Mouse (Mus musculus): ENCODE results near the gene Bend6. TPM values are rescaled to one million over a fixed set of nuclear protein-coding genes. Genes with fewer than 3 reads are reported as not detected.
A peak's percentile ranks its signal among the peaks of the same experiment; 100 is the strongest.
"Not testable (repeated sequence)": the region's sequence is repeated elsewhere in the genome, so short reads cannot be mapped to it uniquely, and the experiment has no call there.

Bend6 gene
- polyA plus RNA-seq, 1 experiment from 2014 or later: 2.0 TPM

DNA sequence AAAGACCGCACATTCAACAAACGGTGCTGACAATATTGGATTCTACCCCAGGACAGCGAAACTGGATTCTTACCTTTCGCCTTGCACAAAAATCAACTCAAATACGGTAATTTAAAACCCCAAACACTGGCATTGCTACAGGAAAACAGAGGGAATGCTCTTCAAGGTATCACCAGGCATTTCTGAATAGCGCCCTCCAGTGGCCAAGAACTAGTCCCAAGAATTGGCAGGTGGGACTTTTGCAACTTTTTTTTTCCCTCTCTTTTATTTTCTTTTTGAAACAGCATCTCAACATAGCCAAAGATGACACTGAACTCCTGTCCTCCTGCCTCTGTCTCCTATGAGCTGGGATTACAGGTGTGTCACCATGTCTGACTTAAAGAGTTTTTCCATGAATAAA lies 31.9 kb downstream of the Bend6 start:
- no peaks in the 10 kb centered on the region for H3K9me3 ChIP-seq (replicated peaks)
- 40% methylated on average over 6 of the region's 6 CpGs for WGBS
- no peak overlapping the region for H3K9ac ChIP-seq
- H3K27ac ChIP-seq (replicated peaks): no peak overlapping the region
- H3K4me1 ChIP-seq: no peaks in the 10 kb centered on the region
- H3K27me3 ChIP-seq: no peaks in the 10 kb centered on the region
- no peak overlapping the region for H3K4me3 ChIP-seq (replicated peaks)
- no peaks in the 10 kb centered on the region for H3K36me3 ChIP-seq
- ATAC-seq (ENCODE audit: insufficient number of reproducible peaks, low FRiP score, low TSS enrichment, low read depth): no peak
- no peak overlapping the region for H3K4me2 ChIP-seq (replicated peaks)

DNA sequence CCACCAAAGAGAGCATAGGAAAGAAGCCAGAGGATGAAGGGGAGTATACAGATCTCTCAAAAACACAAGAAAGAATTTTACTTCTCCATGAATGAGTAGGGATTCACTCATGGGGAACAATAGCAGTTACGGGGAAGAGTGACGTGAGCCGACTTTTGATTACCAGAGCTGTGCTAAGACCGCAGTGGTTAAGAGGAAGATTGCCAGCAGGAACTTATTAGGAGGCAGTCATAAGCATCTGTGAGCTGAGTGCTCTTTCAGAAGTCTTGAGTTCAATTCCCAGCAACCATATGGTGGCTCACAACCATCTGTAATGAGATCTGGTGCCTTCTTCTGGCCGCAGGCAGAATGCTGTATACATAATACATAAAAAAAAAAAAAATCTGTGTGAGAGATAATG lies 34.1 kb downstream of the Bend6 start:
- Histone ChIP-seq H3K4me2 (replicated peaks) (no peak overlapping the region), H3K27me3 (no peaks in the 10 kb centered on the region), H3K9me3 (replicated peaks) (no peaks in the 10 kb centered on the region), H3K4me1 (no peaks in the 10 kb centered on the region), H3K27ac (replicated peaks) (no peak overlapping the region), H3K4me3 (replicated peaks) (no peak overlapping the region), H3K9ac (no peak overlapping the region), H3K36me3 (no peaks in the 10 kb centered on the region)
- WGBS: 65% methylated on average over 5 of the region's 5 CpGs
- no peak for ATAC-seq (ENCODE audit: insufficient number of reproducible peaks, low FRiP score, low TSS enrichment, low read depth)

DNA sequence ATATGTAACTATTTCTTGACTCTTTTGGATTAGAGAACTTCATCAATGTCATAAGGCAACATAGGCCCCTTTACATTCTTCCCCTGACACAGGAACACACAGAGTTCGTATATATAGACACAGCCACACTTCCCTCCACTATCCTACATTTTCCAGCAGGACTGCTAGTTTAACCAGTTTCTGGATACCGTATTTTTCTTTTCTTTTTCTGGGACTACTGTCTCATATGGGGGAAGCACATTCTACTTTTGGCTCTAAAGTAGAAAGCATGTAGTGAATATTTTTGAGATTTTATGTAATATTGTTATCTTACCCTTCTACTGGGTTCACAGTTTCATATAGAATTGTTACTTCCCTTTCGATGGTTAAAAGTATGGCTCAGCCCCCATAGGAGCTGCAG lies 38.2 kb downstream of the Bend6 start:
- Histone ChIP-seq H3K9me3 (replicated peaks) (no peaks in the 10 kb centered on the region), H3K27ac (replicated peaks) (no peak overlapping the region), H3K4me2 (replicated peaks) (no peak overlapping the region), H3K4me3 (replicated peaks) (no peak overlapping the region), H3K27me3 (no peaks in the 10 kb centered on the region), H3K4me1 (no peaks in the 10 kb centered on the region), H3K9ac (no peak overlapping the region), H3K36me3 (no peaks in the 10 kb centered on the region)
- no peak for ATAC-seq (ENCODE audit: insufficient number of reproducible peaks, low FRiP score, low TSS enrichment, low read depth)
- 86% methylated on average over 3 of the region's 3 CpGs for WGBS

DNA sequence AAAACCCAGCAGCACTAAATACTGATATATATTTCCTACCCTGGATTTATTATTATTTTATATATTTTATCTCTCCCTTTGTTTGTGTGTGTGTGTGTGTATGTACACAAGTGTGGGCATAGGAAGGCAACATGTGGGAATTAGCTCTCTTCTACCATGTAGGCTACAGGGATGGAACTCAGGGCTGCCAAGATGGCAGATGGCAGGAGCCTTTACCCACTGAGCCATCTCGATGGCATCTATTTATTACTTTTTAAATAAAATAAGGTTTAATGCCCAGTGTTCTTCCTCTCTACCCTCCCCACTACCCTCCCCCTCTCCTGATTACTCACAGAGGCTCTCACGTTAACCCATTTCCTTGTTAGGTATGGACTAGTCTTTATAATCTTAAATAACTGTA lies 38.6 kb downstream of the Bend6 start:
- WGBS: 86% methylated on average over 2 of the region's 2 CpGs
- H3K4me1 ChIP-seq: no peaks in the 10 kb centered on the region

DNA sequence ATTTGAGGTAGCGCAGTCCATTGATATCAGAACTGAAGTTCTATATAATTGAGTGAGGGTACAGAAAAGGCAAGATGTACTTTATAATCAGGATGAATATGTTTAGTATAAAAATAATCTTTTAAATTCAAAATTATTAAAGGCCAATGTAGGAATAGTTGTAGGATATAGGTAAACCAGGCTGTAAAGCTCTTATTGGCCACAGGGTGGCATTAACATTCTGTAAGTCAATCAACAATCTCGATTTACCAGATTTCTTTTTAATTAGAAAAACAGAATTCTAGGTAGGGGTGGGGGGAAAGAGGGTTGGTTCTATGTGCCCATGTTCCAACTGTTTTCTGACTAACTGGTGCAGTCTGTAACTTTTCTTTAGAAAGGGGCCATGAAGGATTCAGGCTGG lies 60.8 kb downstream of the Bend6 start:
- no peaks in the 10 kb centered on the region for H3K9me3 ChIP-seq (replicated peaks)
- no peak overlapping the region for H3K4me3 ChIP-seq (replicated peaks)
- no peak overlapping the region for H3K27ac ChIP-seq (replicated peaks)
- no peaks in the 10 kb centered on the region for H3K36me3 ChIP-seq
- H3K4me2 ChIP-seq (replicated peaks): no peak overlapping the region
- 87% methylated on average over 2 of the region's 2 CpGs for WGBS
- H3K4me1 ChIP-seq: no peaks in the 10 kb centered on the region
- H3K27me3 ChIP-seq: no peaks in the 10 kb centered on the region
- ATAC-seq (ENCODE audit: insufficient number of reproducible peaks, low FRiP score, low TSS enrichment, low read depth): no peak
- no peak overlapping the region for H3K9ac ChIP-seq

More for the DNA sequence above, 38.6 kb downstream of the Bend6 start:
- Histone ChIP-seq H3K4me3 (replicated peaks) (no peak overlapping the region), H3K27me3 (no peaks in the 10 kb centered on the region), H3K9me3 (replicated peaks) (no peaks in the 10 kb centered on the region), H3K4me2 (replicated peaks) (no peak overlapping the region), H3K9ac (no peak overlapping the region), H3K27ac (replicated peaks) (no peak overlapping the region), H3K36me3 (no peaks in the 10 kb centered on the region)
- no peak for ATAC-seq (ENCODE audit: insufficient number of reproducible peaks, low FRiP score, low TSS enrichment, low read depth)

DNA sequence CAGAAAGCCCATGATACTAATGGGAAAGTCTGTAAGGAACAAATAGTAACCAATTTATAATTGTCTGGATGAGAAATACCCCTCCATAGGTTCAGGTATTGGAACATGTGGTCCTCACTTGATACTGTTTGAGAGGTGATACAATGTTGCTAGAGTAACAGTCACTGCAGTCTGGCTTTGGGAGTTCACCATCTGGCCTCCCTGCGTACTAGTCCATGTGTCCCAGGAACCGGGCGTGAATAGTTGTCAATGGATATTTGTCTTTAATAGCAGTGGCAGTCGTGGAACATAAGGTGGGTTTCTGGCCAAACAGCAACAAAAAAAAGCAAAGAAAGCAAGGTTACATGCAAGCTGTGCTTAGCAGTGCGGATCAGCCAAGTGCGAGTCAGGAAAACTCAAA lies 63.8 kb downstream of the Bend6 start:
- 80% methylated on average over 6 of the region's 6 CpGs for WGBS
- ATAC-seq (ENCODE audit: insufficient number of reproducible peaks, low FRiP score, low TSS enrichment, low read depth): no peak
- no peak overlapping the region for H3K4me2 ChIP-seq (replicated peaks)

DNA sequence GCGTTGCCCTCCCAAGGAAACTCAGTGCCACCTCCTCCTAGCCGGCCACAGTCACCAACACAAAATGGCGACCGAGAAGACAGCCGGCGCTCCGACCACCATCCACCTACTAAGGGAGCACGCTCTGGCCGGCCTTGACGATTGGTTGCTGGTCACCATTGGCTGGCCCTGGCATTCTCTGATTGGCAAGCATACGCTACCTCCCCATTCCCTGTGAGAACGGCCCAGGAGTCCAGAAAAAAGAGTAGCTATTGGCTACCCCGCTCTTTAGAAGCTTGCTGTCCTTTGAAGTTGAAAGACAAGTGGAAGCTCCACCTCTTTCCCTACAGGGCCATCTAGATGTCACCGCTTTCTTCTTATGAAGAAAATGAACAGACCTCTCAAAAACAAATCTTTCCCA lies 68.7 kb downstream of the Bend6 start:
- not testable (repeated sequence) for H3K27me3 ChIP-seq; H3K9me3 ChIP-seq (replicated peaks); ATAC-seq (ENCODE audit: insufficient number of reproducible peaks, low FRiP score, low TSS enrichment, low read depth); H3K9ac ChIP-seq; H3K4me1 ChIP-seq; H3K4me2 ChIP-seq (replicated peaks); H3K36me3 ChIP-seq; H3K27ac ChIP-seq (replicated peaks); H3K4me3 ChIP-seq (replicated peaks)
- 94% methylated on average over 14 of the region's 14 CpGs for WGBS

More for the DNA sequence above, 63.8 kb downstream of the Bend6 start:
- Histone ChIP-seq H3K4me3 (replicated peaks) (no peak overlapping the region), H3K27ac (replicated peaks) (no peak overlapping the region), H3K4me1 (no peaks in the 10 kb centered on the region), H3K27me3 (no peaks in the 10 kb centered on the region), H3K9me3 (replicated peaks) (no peaks in the 10 kb centered on the region), H3K36me3 (no peaks in the 10 kb centered on the region), H3K9ac (no peak overlapping the region)

DNA sequence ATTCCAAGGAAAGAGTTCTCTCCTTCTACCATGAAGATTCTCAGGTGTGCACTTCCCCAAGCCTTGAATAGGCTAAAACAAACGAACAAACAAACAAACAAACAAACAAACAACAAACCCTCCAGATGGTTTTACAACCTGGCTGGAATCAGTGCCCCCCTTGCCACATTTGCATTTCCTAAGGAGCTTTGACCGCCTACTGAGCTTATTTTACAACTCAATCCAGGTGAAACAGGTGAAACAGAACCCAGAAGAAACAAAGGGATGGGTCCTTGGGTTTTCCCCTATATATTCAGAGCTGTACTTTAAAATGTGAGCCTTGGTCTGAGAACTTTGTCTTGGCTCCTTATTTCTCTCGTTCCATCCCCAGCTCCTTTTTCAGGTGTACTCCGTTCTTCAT lies 77.0 kb downstream of the Bend6 start:
- no peak for ATAC-seq (ENCODE audit: insufficient number of reproducible peaks, low FRiP score, low TSS enrichment, low read depth)
- Histone ChIP-seq H3K9me3 (replicated peaks) (no peaks in the 10 kb centered on the region), H3K4me3 (replicated peaks) (no peak overlapping the region), H3K9ac (no peak overlapping the region), H3K27me3 (no peaks in the 10 kb centered on the region), H3K4me2 (replicated peaks) (no peak overlapping the region), H3K36me3 (no peaks in the 10 kb centered on the region), H3K27ac (replicated peaks) (no peak overlapping the region), H3K4me1 (no peaks in the 10 kb centered on the region)
- WGBS: 67% methylated on average over 4 of the region's 4 CpGs

DNA sequence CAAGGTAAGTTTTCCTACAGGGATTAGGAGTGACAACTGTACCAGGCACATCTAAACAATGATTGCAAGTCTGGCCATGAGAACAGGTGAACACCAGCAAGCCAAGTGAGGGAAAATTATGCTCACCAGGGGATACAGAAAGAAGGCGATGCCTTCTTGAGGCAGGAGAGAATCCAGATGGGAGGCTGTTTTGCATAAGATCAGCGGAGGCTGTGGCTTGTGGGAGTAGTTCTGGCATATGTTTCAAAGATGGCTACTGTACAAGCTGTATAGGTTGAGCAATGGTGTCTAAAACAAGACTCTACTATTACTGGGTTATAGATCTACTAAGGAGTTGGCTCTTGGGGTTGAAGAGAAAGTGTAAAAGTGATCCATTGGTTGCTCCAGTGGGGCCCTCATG lies 89.7 kb downstream of the Bend6 start:
- H3K4me3 ChIP-seq (replicated peaks): no peak overlapping the region
- no peaks in the 10 kb centered on the region for H3K36me3 ChIP-seq
- no peaks in the 10 kb centered on the region for H3K9me3 ChIP-seq (replicated peaks)
- 70% methylated on average over 2 of the region's 2 CpGs for WGBS
- peaks cover 10% of the 10 kb centered on the region for H3K4me1 ChIP-seq
- no peak overlapping the region for H3K9ac ChIP-seq
- H3K4me2 ChIP-seq (replicated peaks): no peak overlapping the region
- no peak for ATAC-seq (ENCODE audit: insufficient number of reproducible peaks, low FRiP score, low TSS enrichment, low read depth)
- H3K27me3 ChIP-seq: no peaks in the 10 kb centered on the region
- no peak overlapping the region for H3K27ac ChIP-seq (replicated peaks)

DNA sequence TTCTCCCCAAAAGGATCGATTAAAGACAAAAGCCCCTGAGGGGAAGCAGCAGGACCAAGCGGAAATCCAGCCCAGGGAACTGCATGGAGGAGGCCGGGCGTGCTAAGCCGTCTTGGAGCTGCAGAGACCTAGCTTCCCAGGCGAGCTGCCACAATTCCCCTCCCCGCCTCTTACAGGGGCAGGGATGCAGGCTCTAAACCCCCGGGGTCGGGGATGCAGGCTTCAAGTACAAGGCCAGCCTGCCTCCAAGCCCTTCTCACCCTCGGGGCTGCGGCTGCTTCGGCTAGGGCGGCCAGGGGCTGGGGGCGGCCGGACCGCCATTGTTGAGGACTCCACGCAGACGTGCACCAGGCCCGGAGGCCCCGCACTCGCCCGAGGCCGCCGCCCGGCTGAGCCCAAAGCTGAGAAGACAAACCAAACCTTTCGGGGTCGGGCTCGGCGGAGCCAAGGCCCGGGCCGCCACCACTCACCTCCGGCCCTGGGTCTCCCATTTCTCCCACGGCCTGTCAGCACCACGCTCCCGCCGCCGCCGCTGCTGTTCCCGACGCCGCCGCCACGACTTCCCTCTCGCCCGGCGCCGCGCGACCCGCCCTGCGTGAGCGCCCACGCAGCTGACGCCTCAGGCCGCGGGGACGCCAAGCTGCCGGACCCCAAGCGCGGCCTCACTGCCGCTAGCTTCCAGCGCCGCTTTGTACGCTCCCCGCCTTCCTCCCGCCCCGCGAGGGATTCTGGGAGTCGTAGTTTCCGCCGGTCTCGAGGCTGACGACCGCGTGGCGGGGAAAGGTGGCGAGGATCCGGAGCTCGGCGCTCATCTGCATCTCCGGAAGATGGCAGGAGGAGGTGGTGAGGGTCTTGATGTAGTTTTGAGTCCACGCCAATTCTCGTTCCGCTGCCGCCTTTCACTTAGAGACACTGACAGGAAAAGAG lies 93.5 kb downstream of the Bend6 start, which contains the start of gene Zfp451:
Zfp451 (minus strand) TSS at position 728 of the 927 bp plus-strand sequence.
- ATAC-seq (ENCODE audit: insufficient number of reproducible peaks, low FRiP score, low TSS enrichment, low read depth): peak; percentile 96
- Histone ChIP-seq H3K4me1 (peaks cover 15% of the 10 kb centered on the region), H3K4me3 (replicated peaks) (peak within 1 kb of the TSS; percentile 77), H3K9ac (peak within 1 kb of the TSS; percentile 82), H3K27me3 (no peaks in the 10 kb centered on the region), H3K36me3 (peaks cover 17% of the 10 kb centered on the region), H3K9me3 (replicated peaks) (no peaks in the 10 kb centered on the region), H3K27ac (replicated peaks) (peak within 1 kb of the TSS; percentile 91), H3K4me2 (replicated peaks) (peak within 1 kb of the TSS; percentile 63)
- under 1% methylated on average over 75 of the region's 85 CpGs for WGBS

DNA sequence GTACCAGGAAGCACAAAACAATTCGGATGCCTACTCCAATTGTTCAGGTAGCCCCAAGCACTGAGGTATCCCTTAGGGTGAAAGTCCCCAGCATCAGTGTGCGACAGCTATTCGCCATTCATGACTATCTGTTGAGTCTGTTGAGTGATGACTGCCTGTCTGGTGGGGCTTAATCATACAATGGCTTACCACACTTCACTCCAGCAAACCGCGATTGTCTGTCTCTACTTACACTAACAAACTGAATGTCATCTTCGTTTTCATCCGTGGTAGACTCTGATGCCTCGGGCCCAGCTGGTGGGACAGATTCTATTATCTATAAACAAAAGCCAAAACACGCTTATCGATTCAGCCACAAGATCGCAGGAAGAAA lies 94.1 kb downstream of the Bend6 start:
- Histone ChIP-seq H3K9ac (peak overlapping the region; percentile 82), H3K9me3 (replicated peaks) (no peaks in the 10 kb centered on the region), H3K4me3 (replicated peaks) (peak overlapping the region; percentile 77), H3K36me3 (peaks cover 21% of the 10 kb centered on the region), H3K27ac (replicated peaks) (peak overlapping the region; percentile 91), H3K4me2 (replicated peaks) (peak overlapping the region; percentile 63), H3K4me1 (peaks cover 15% of the 10 kb centered on the region), H3K27me3 (no peaks in the 10 kb centered on the region)
- ATAC-seq (ENCODE audit: insufficient number of reproducible peaks, low FRiP score, low TSS enrichment, low read depth): no peak
- WGBS: 7% methylated on average over 11 of the region's 11 CpGs

DNA sequence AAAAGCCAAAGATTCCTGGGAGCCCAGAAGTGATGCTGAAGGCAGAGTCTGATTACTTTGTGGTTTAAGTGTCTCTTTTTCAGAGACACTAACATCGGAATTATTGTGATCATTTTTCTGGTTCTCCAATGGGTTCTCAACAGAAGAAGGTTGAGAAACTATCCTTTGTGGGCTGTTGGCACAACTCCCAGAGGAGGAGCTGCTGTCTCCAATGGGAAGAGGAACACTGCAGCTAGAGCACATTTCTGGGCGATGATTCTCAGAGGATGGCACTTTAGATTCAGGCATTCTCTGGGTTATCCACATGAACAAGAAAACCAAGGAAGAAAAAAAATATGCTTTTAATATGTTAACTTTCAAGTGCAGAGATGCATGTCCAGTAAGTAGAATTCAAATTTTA lies 104.3 kb downstream of the Bend6 start:
- no peaks in the 10 kb centered on the region for H3K9me3 ChIP-seq (replicated peaks)
- no peak for ATAC-seq (ENCODE audit: insufficient number of reproducible peaks, low FRiP score, low TSS enrichment, low read depth)
- no peaks in the 10 kb centered on the region for H3K4me1 ChIP-seq
- H3K4me3 ChIP-seq (replicated peaks): no peak overlapping the region
- no peaks in the 10 kb centered on the region for H3K27me3 ChIP-seq
- H3K27ac ChIP-seq (replicated peaks): no peak overlapping the region
- no peak overlapping the region for H3K9ac ChIP-seq
- no peak overlapping the region for H3K4me2 ChIP-seq (replicated peaks)
- whole genome bisulfite sequencing: 94% methylated on average over 2 of the region's 2 CpGs
- H3K36me3 ChIP-seq: peaks cover 55% of the 10 kb centered on the region

Measured in embryonic facial prominence, embryonic 15.5 days (tissue).